Mouse (Mus musculus): Measurements from ENCODE around the gene Capza1. TPM values are rescaled to one million over a fixed set of nuclear protein-coding genes. Genes with fewer than 3 reads are reported as not detected.

The Capza1 gene
- polyA plus RNA-seq, 1 experiment from 2014 or later: 269 TPM

DNA sequence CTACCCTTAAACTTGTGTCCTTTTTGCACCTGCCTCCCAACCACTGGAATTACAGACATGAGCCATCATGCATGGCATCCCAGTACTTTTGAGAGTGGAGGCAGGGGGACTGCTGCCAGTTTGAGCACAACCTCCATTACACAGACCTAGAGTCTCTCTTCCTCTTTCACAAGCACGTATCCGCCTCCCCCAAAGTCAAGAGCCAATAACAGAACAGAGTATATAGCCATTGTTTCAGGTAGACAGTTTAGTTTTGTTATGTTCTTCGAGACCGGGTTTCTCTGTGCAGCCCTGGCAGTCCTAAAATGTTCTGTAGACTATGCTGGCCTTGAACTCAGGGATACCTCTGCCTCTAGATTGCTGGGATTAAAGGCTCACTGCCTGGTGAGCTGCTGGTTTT lies 52.1 kb downstream of the Capza1 start:
- Histone ChIP-seq H3K27ac (ENCODE audit: low read depth, low read length) (no peak overlapping the region), H3K4me3 (ENCODE audit: low read depth, low read length) (no peak overlapping the region), H3K27me3 (ENCODE audit: control insufficient read depth, insufficient read depth, low read length) (no peaks in the 10 kb centered on the region), H3K36me3 (ENCODE audit: control insufficient read depth, insufficient read depth, low read length) (no peaks in the 10 kb centered on the region), H3K9me3 (ENCODE audit: control insufficient read depth, low read length) (no peaks in the 10 kb centered on the region), H3K9ac (ENCODE audit: low read length) (no peak overlapping the region), H3K4me2 (ENCODE audit: low read depth) (no peak overlapping the region), H3K4me1 (ENCODE audit: control insufficient read depth, insufficient read depth, low read length) (no peaks in the 10 kb centered on the region)
- WGBS: 88% methylated on average over 4 of the region's 4 CpGs
- ATAC-seq (ENCODE audit: insufficient read depth, low FRiP score, low TSS enrichment): no peak
- DNase-seq (ENCODE audit: low spot score): no peak

- no peak for DNase-seq (ENCODE audit: low spot score)
- Histone ChIP-seq H3K9me3 (ENCODE audit: control insufficient read depth, low read length) (no peaks in the 10 kb centered on the region), H3K4me1 (ENCODE audit: control insufficient read depth, insufficient read depth, low read length) (no peaks in the 10 kb centered on the region), H3K27ac (ENCODE audit: low read depth, low read length) (no peak overlapping the region), H3K9ac (ENCODE audit: low read length) (no peak overlapping the region), H3K4me2 (ENCODE audit: low read depth) (no peak overlapping the region), H3K36me3 (ENCODE audit: control insufficient read depth, insufficient read depth, low read length) (no peaks in the 10 kb centered on the region), H3K4me3 (ENCODE audit: low read depth, low read length) (no peak overlapping the region), H3K27me3 (ENCODE audit: control insufficient read depth, insufficient read depth, low read length) (no peaks in the 10 kb centered on the region)
- WGBS: 27% methylated on average over 3 of the region's 3 CpGs
- ATAC-seq (ENCODE audit: insufficient read depth, low FRiP score, low TSS enrichment): no peak
These were observed 52.6 kb downstream of the Capza1 start for GRCm38 (mm10) chr3:104811752-104812151.

DNA sequence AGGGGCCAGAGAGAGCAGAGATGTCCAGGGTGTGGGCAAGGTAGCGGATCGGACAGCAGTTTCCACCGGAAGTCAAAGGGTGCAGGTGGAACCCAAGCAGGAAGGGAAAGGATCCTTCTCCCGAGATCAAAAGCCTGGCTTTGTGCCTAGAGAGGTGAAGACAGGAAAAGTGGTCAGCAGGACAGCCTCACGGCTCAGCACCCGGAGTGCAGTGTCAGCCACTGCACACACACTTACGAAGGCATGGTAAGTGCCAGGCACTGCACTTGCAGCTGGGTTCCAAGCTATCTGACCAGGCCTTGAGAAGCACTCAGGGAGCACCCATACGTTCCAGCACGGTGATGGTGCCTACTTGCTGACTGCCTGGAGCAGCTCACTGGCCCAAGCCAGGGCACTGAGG lies 58.8 kb downstream of the Capza1 start:
- ATAC-seq (ENCODE audit: insufficient read depth, low FRiP score, low TSS enrichment): no peak
- Histone ChIP-seq H3K9me3 (ENCODE audit: control insufficient read depth, low read length) (no peaks in the 10 kb centered on the region), H3K9ac (ENCODE audit: low read length) (no peak overlapping the region), H3K4me1 (ENCODE audit: control insufficient read depth, insufficient read depth, low read length) (no peaks in the 10 kb centered on the region), H3K4me3 (ENCODE audit: low read depth, low read length) (no peak overlapping the region), H3K4me2 (ENCODE audit: low read depth) (no peak overlapping the region), H3K36me3 (ENCODE audit: control insufficient read depth, insufficient read depth, low read length) (no peaks in the 10 kb centered on the region; the same call in 1 of the 2 replicates), H3K27ac (ENCODE audit: low read depth, low read length) (no peak overlapping the region), H3K27me3 (ENCODE audit: control insufficient read depth, insufficient read depth, low read length) (no peaks in the 10 kb centered on the region)
- no peak for DNase-seq (ENCODE audit: low spot score)
- WGBS: 93% methylated on average over 9 of the region's 9 CpGs

GRCm38 (mm10) chr3:104804312-104804711 lies 60.0 kb downstream of the Capza1 start:
- WGBS: 85% methylated on average over 10 of the region's 10 CpGs
- Histone ChIP-seq H3K4me2 (ENCODE audit: low read depth) (no peak overlapping the region), H3K4me3 (ENCODE audit: low read depth, low read length) (no peak overlapping the region), H3K36me3 (ENCODE audit: control insufficient read depth, insufficient read depth, low read length) (no peaks in the 10 kb centered on the region; the same call in 1 of the 2 replicates), H3K9me3 (ENCODE audit: control insufficient read depth, low read length) (no peaks in the 10 kb centered on the region), H3K9ac (ENCODE audit: low read length) (no peak overlapping the region), H3K27ac (ENCODE audit: low read depth, low read length) (no peak overlapping the region), H3K4me1 (ENCODE audit: control insufficient read depth, insufficient read depth, low read length) (no peaks in the 10 kb centered on the region), H3K27me3 (ENCODE audit: control insufficient read depth, insufficient read depth, low read length) (no peaks in the 10 kb centered on the region)
- no peak for ATAC-seq (ENCODE audit: insufficient read depth, low FRiP score, low TSS enrichment)
- no peak for DNase-seq (ENCODE audit: low spot score)

DNA sequence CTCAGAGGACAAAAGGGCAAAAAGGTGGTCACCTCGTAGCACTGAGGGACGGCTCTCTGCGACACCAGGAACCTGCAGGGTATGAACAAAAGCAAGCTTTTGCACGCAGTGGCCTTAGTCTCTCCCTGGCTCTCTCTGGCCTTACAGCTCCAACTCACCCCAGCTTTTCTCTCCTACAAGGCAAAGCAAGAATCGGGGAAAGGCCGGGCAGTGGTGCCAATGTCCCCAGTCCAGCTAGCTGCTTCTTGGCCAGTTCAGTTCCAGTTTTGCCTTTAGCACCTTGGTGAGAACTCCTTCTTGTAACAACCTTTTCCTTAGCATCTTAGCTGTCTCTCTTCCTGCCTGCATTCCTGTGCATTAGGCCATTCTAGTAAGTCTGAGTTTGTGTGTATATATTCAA lies 62.8 kb downstream of the Capza1 start:
- ATAC-seq (ENCODE audit: insufficient read depth, low FRiP score, low TSS enrichment) (no peak), DNase-seq (ENCODE audit: low spot score) (no peak)
- H3K27me3 ChIP-seq (ENCODE audit: control insufficient read depth, insufficient read depth, low read length): no peaks in the 10 kb centered on the region
- H3K36me3 ChIP-seq (ENCODE audit: control insufficient read depth, insufficient read depth, low read length): no peaks in the 10 kb centered on the region; the same call in 1 of the 2 replicates
- H3K4me2 ChIP-seq (ENCODE audit: low read depth): no peak overlapping the region
- WGBS: 88% methylated on average over 6 of the region's 6 CpGs
- H3K9ac ChIP-seq (ENCODE audit: low read length): no peak overlapping the region
- no peaks in the 10 kb centered on the region for H3K4me1 ChIP-seq (ENCODE audit: control insufficient read depth, insufficient read depth, low read length)
- no peaks in the 10 kb centered on the region for H3K9me3 ChIP-seq (ENCODE audit: control insufficient read depth, low read length)
- H3K27ac ChIP-seq (ENCODE audit: low read depth, low read length): no peak overlapping the region
- H3K4me3 ChIP-seq (ENCODE audit: low read depth, low read length): no peak overlapping the region

DNA sequence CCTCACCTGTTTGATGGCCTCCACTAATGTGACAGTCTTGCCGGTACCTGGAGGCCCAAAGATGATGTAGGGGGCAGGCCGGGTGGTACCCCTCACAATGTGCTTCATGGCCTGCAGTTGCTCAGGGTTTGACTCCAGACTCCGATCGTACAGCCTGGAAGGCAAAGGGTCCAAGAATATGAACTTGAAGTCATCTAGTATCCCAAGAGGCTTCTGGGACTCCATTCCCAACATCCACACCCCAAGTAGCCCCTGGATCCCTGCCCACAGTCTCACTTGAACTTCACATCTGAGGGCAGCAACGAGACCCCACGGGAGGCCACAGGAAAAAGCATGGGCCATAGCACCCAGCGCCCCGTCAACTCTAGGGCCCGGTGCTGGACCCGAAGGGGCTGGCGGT lies 63.6 kb downstream of the Capza1 start:
- ATAC-seq (ENCODE audit: insufficient read depth, low FRiP score, low TSS enrichment) (no peak), DNase-seq (ENCODE audit: low spot score) (no peak)
- H3K27me3 ChIP-seq (ENCODE audit: control insufficient read depth, insufficient read depth, low read length): no peaks in the 10 kb centered on the region
- H3K4me3 ChIP-seq (ENCODE audit: low read depth, low read length): no peak overlapping the region
- H3K27ac ChIP-seq (ENCODE audit: low read depth, low read length): no peak overlapping the region
- 0 out of 2 replicates have a peak, but pooled peaks cover 3% of the 10 kb centered on the region for H3K4me1 ChIP-seq (ENCODE audit: control insufficient read depth, insufficient read depth, low read length)
- WGBS: 95% methylated on average over 11 of the region's 11 CpGs
- no peaks in the 10 kb centered on the region for H3K9me3 ChIP-seq (ENCODE audit: control insufficient read depth, low read length)
- H3K4me2 ChIP-seq (ENCODE audit: low read depth): no peak overlapping the region
- no peak overlapping the region for H3K9ac ChIP-seq (ENCODE audit: low read length)
- H3K36me3 ChIP-seq (ENCODE audit: control insufficient read depth, insufficient read depth, low read length): no peaks in the 10 kb centered on the region; the same call in 1 of the 2 replicates

DNA sequence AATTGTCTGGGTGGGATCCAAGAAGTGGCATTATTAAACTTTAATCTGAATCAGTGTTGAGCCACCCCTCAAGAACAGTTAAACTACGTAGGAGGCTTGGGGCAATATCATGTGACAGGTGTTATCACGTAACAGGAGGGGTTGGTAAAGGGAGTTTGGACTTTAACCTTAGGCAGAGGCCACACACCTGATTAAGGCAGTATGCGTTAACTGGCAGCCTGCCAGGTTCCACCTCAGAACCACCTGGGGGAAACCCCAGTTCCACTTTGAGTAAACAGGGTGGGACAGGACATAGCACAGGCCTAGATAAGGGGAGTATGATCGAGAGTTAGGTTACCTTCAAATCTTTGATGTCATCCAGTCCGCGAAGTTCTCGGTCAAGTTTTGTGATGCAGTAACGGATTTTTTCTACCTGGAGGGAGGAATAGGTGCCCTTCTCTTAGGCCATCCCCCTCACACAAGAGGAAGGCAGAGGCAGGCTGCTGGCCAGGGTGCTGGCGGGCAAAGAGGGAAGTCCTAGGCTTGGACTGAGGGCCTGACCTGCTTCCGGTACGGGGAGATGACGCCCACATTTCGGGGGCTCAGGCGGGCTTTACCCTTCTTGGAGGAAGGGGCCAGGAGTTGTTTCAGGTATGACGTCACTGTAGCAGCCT lies 67.7 kb downstream of the Capza1 start:
- Histone ChIP-seq H3K4me2 (ENCODE audit: low read depth) (no peak overlapping the region), H3K36me3 (ENCODE audit: control insufficient read depth, insufficient read depth, low read length) (peaks cover 2% of the 10 kb centered on the region; the same call in 1 of the 2 replicates), H3K4me3 (ENCODE audit: low read depth, low read length) (no peak overlapping the region), H3K4me1 (ENCODE audit: control insufficient read depth, insufficient read depth, low read length) (peaks cover 14% of the 10 kb centered on the region), H3K27me3 (ENCODE audit: control insufficient read depth, insufficient read depth, low read length) (no peaks in the 10 kb centered on the region), H3K27ac (ENCODE audit: low read depth, low read length) (no peak overlapping the region), H3K9me3 (ENCODE audit: control insufficient read depth, low read length) (no peaks in the 10 kb centered on the region), H3K9ac (ENCODE audit: low read length) (no peak overlapping the region)
- DNase-seq (ENCODE audit: low spot score): no peak
- no peak for ATAC-seq (ENCODE audit: insufficient read depth, low FRiP score, low TSS enrichment)
- 86% methylated on average over 15 of the region's 15 CpGs for WGBS

- Histone ChIP-seq H3K9ac (ENCODE audit: low read length) (no peak overlapping the region), H3K9me3 (ENCODE audit: control insufficient read depth, low read length) (no peaks in the 10 kb centered on the region), H3K4me3 (ENCODE audit: low read depth, low read length) (no peak overlapping the region), H3K27me3 (ENCODE audit: control insufficient read depth, insufficient read depth, low read length) (no peaks in the 10 kb centered on the region), H3K36me3 (ENCODE audit: control insufficient read depth, insufficient read depth, low read length) (peaks cover 2% of the 10 kb centered on the region; the same call in 1 of the 2 replicates), H3K4me2 (ENCODE audit: low read depth) (no peak overlapping the region), H3K4me1 (ENCODE audit: control insufficient read depth, insufficient read depth, low read length) (peaks cover 20% of the 10 kb centered on the region), H3K27ac (ENCODE audit: low read depth, low read length) (no peak overlapping the region)
- 65% methylated on average over 15 of the region's 15 CpGs for WGBS
- no peak for ATAC-seq (ENCODE audit: insufficient read depth, low FRiP score, low TSS enrichment)
- DNase-seq (ENCODE audit: low spot score): no peak
These were observed 68.5 kb downstream of the Capza1 start for GRCm38 (mm10) chr3:104795661-104796340.

Measured in neural tube, embryonic 11.5 days (tissue).